Mouse (Mus musculus): ENCODE measurements around the gene Nek6.

GRCm38 (mm10) chr2:38585379-38585736 lies 73.9 kb downstream of the Nek6 start:
- TF ChIP-seq CTCF (IDR thresholded peaks at IDR 0.05; ENCODE audit: insufficient read depth, low read depth, low read length) = no peak
- no peak for TF ChIP-seq POLR2A (IDR thresholded peaks at IDR 0.05; ENCODE audit: insufficient read depth, low read depth, low read length)
